Mouse (Mus musculus): ENCODE data around the gene Fnbp1.

DNA sequence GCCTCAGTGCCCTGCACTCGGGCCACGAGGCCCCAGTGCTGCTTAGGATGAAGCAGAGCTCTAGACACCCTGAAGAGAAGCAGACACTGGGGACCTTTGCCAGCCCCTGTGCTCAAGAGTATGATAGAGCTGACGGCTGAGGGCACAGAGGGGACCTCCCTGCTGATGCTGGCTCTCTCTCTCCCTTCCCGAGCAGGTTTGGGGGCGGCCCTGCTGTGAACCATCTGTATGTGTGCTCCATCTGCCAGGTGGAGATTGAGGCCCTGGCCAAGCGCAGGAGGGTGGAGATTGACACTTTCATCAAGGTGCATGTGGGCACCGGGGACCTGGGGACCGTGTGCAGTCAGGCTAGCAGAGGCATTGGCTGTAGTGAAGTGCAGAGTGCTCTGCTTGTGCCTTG lies 123.3 kb downstream of the Fnbp1 start:
- TF ChIP-seq POLR2A (IDR thresholded peaks at IDR 0.05; ENCODE audit: insufficient read length, low read depth) (no peak), MAX (IDR thresholded peaks at IDR 0.05; ENCODE audit: low read depth) (no peak), SRF (IDR thresholded peaks at IDR 0.05; ENCODE audit: control insufficient read depth, insufficient read length, low read depth) (no peak), USF1 (IDR thresholded peaks at IDR 0.05; ENCODE audit: low read depth) (no peak), MYOG (IDR thresholded peaks at IDR 0.05; ENCODE audit: control insufficient read depth in 1 of 3, insufficient read depth in 1 of 3, insufficient read length in 2 of 3, low read depth in 2 of 3) (no peak), POLR2AphosphoS2 (IDR thresholded peaks at IDR 0.05; ENCODE audit: insufficient read length, low read depth) (no peak), CEBPB (IDR thresholded peaks at IDR 0.05; ENCODE audit: insufficient read depth, poor library complexity, severe bottlenecking) (no peak), TCF12 (IDR thresholded peaks at IDR 0.05; ENCODE audit: insufficient read depth, poor library complexity, severe bottlenecking) (no peak), REST (IDR thresholded peaks at IDR 0.05; ENCODE audit: insufficient read depth, insufficient read length) (no peak), E2F4 (IDR thresholded peaks at IDR 0.05; ENCODE audit: insufficient read depth) (no peak), MYOD1 (IDR thresholded peaks at IDR 0.05; ENCODE audit: control insufficient read depth in 1 of 3, insufficient read length in 2 of 3, low read depth in 2 of 3) (no peak)
